In the genomic region with DNA sequence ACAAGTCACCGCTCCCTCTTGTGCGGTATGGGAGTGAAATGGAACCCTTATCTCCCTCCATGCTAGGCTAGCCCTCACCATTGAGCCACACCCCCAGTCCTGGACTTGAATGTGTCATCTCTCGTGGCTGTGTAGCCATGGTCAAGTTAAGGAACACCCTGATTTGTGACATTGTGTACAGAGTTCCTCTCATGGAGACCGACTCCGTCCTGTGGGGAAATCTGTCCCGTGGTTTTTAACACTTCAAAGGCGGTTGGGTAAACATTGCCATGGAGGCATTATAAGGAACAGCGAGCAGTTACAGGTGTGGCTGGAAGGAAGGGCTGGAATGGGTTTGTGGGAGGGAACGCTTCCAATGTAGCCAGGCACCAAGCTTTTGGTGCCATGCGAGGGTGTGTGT, we compare ENCODE assay signal across 24 mouse cellular contexts. TPM values are rescaled to one million over a fixed set of nuclear protein-coding genes. Genes with fewer than 3 reads are reported as not detected.
A peak's percentile ranks its signal among the peaks of the same experiment; 100 is the strongest.
DNase-seq lines count a peak whose midpoint lies in the region; ATAC-seq lines count a peak whose summit lies in the region.
"Had no signal": no experiment of that assay in that cellular context is flagged by ENCODE, and none has a peak within 500 bp of the region (broad histone marks: within the 10 kb centered on the region; RNA-seq: fewer than 3 reads in every experiment).

No protein-coding gene starts in this region.

- peak; percentile 48 for ATAC-seq in lung, embryonic 16.5 days (ENCODE audit: low read depth)
- ATAC-seq in stomach, embryonic 15.5 days (ENCODE audit: insufficient read depth, low FRiP score, low read depth), result peak; percentile 61
- ATAC-seq: forebrain, embryonic 14.5 days; hindbrain, postnatal 0 days; midbrain, embryonic 13.5 days; Patski had no signal

- no peaks in the 10 kb centered on the region for H3K36me3 ChIP-seq in lung, embryonic 16.5 days (ENCODE audit: control insufficient read depth, insufficient read depth, low read length)
- H3K36me3 ChIP-seq in stomach, embryonic 15.5 days, result no peaks in the 10 kb centered on the region
- H3K36me3 ChIP-seq: embryonic facial prominence, embryonic 10.5 days; hindbrain, embryonic 10.5 days; liver, embryonic 13.5 days; midbrain, embryonic 13.5 days; neural tube, embryonic 12.5 days had no signal

- peaks cover 21% of the 10 kb centered on the region for H3K4me1 ChIP-seq in lung, embryonic 16.5 days (replicated peaks; ENCODE audit: control insufficient read depth, insufficient read depth, low read length)
- no peaks in the 10 kb centered on the region for H3K4me1 ChIP-seq in stomach, embryonic 15.5 days
- H3K4me1 ChIP-seq: liver, embryonic 13.5 days; midbrain, embryonic 13.5 days had no signal

- H3K27ac ChIP-seq in lung, embryonic 16.5 days (ENCODE audit: low read length), result 0 out of 2 replicates have a peak overlapping the region, but pooled peaks have one; percentile 47
- no peak overlapping the region for H3K27ac ChIP-seq in stomach, embryonic 15.5 days
- H3K27ac ChIP-seq: embryonic facial prominence, embryonic 10.5 days; hindbrain, embryonic 10.5 days; hindbrain, postnatal 0 days; liver, embryonic 13.5 days; midbrain, embryonic 13.5 days; neural tube, embryonic 12.5 days had no signal

- H3K4me3 ChIP-seq in lung, embryonic 16.5 days (ENCODE audit: low read length), result no peak overlapping the region
- H3K4me3 ChIP-seq in stomach, embryonic 15.5 days (replicated peaks), result no peak overlapping the region
- H3K4me3 ChIP-seq: embryonic facial prominence, embryonic 10.5 days; hindbrain, embryonic 10.5 days; liver, embryonic 13.5 days; midbrain, embryonic 13.5 days; neural tube, embryonic 12.5 days had no signal

- peaks cover 12% of the 10 kb centered on the region; the same call in 1 of the 2 replicates for H3K27me3 ChIP-seq in lung, embryonic 16.5 days (ENCODE audit: control insufficient read depth, insufficient read depth, low read depth, low read length)
- no peaks in the 10 kb centered on the region; the same call in none of the 2 replicates for H3K27me3 ChIP-seq in stomach, embryonic 15.5 days (replicated peaks)
- H3K27me3 ChIP-seq: Patski had no signal

- no peak overlapping the region for H3K9ac ChIP-seq in lung, embryonic 16.5 days (ENCODE audit: low read length)
- no peak overlapping the region for H3K9ac ChIP-seq in stomach, embryonic 15.5 days
- H3K9ac ChIP-seq: liver, embryonic 13.5 days; midbrain, embryonic 13.5 days; neural tube, embryonic 12.5 days had no signal

- H3K4me2 ChIP-seq in lung, embryonic 16.5 days (ENCODE audit: low read depth, low read length), result no peak overlapping the region
- no peak overlapping the region for H3K4me2 ChIP-seq in stomach, embryonic 15.5 days
- H3K4me2 ChIP-seq: liver, embryonic 13.5 days; midbrain, embryonic 13.5 days; neural tube, embryonic 12.5 days had no signal

- no peaks in the 10 kb centered on the region for H3K9me3 ChIP-seq in lung, embryonic 16.5 days (ENCODE audit: control insufficient read depth, low read length)
- H3K9me3 ChIP-seq in stomach, embryonic 15.5 days, result no peaks in the 10 kb centered on the region
- H3K9me3 ChIP-seq: embryonic facial prominence, embryonic 10.5 days; hindbrain, embryonic 10.5 days; liver, embryonic 13.5 days; midbrain, embryonic 13.5 days; neural tube, embryonic 12.5 days had no signal

- WGBS in lung, embryonic 16.5 days, result 31% methylated on average over 10 of the region's 10 CpGs
- WGBS in stomach, embryonic 15.5 days, result 50% methylated on average over 10 of the region's 10 CpGs

- DNase-seq in adrenal gland, postnatal 14 days, result peak; percentile 29
- DNase-seq in adrenal gland, postnatal 25 days, result no peak
- peak; percentile 28 for DNase-seq in gonadal fat pad, adult 2 months (ENCODE audit: low read depth)
- DNase-seq in thymus, postnatal 0 days (ENCODE audit: low spot score), result no peak
- no peak for DNase-seq in right cerebral cortex, adult 18-20 months
- no peak for DNase-seq in spleen, adult 12 weeks (ENCODE audit: low spot score)
- DNase-seq: adrenal gland, postnatal 36 days; cerebellum, adult 11-12 months; gastrocnemius, postnatal 14 days; kidney, adult 9 months; kidney, postnatal 36 days; liver, embryonic 13.5 days; thymus, postnatal 36 days had no signal

RNA-seq across cellular contexts. Expression of a gene that starts 6.8 kb away (rescaled TPM):
- 1.3 and 1.4 TPM in 2 replicates for total RNA-seq in adrenal gland, postnatal 14 days (2021)
- total RNA-seq in adrenal gland, postnatal 25 days (2021), result 3.4 TPM in 2 replicates
- 11.8 and 15.8 TPM in 2 replicates for polyA plus RNA-seq in gonadal fat pad, adult 2 months (2012; rRNA removed)
- 2.2 TPM in 2 replicates for polyA plus RNA-seq in lung, embryonic 16.5 days (2015; fragmentation: Nextera tagmentation; extraction: Ambion mirVana)
- 1.7 and 2.3 TPM in 2 replicates for polyA plus RNA-seq in stomach, embryonic 15.5 days (2015; fragmentation: Nextera tagmentation; extraction: Ambion mirVana)
- polyA plus RNA-seq in thymus, postnatal 0 days (2015; fragmentation: Nextera tagmentation; extraction: Ambion mirVana), result 0.03 TPM in 1 of 2 replicates, not detected in the other
- total RNA-seq: megakaryocyte, adult 5-6 weeks had no signal
- polyA plus RNA-seq: limb, embryonic 11.5 days had no signal

RNA-seq across cellular contexts. Expression of a gene that starts 18.9 kb away (rescaled TPM):
- total RNA-seq in adrenal gland, postnatal 14 days (2021), result 0.45 and 0.52 TPM in 2 replicates
- total RNA-seq in adrenal gland, postnatal 25 days (2021), result 0.27 and 0.81 TPM in 2 replicates
- 1.5 and 1.7 TPM in 2 replicates for polyA plus RNA-seq in gonadal fat pad, adult 2 months (2012; rRNA removed)
- polyA plus RNA-seq in lung, embryonic 16.5 days (2015; fragmentation: Nextera tagmentation; extraction: Ambion mirVana), result 0.21 and 0.41 TPM in 2 replicates
- 0.21 and 0.27 TPM in 2 replicates for polyA plus RNA-seq in stomach, embryonic 15.5 days (2015; fragmentation: Nextera tagmentation; extraction: Ambion mirVana)
- polyA plus RNA-seq in thymus, postnatal 0 days (2015; fragmentation: Nextera tagmentation; extraction: Ambion mirVana), result 0.03 and 0.07 TPM in 2 replicates
- total RNA-seq: megakaryocyte, adult 5-6 weeks had no signal
- polyA plus RNA-seq: limb, embryonic 11.5 days had no signal

Comparison
In these comparisons a context has a peak if more than half of its experiments do, and no peak if none do; other contexts are left out.
1. DNase-seq: peak in adrenal gland, postnatal 14 days (single experiment) and gonadal fat pad, adult 2 months (single experiment); none in adrenal gland, postnatal 25 days (single experiment), thymus, postnatal 0 days (single experiment), right cerebral cortex, adult 18-20 months (single experiment) and spleen, adult 12 weeks (single experiment).